Mouse (Mus musculus) mesoderm, embryonic 11.5 days (tissue): ENCODE results near the gene Dolpp1.

Source experiments
- DNase-seq: peaks from one replicate; pipeline ENCODE4 v3.0.0-alpha.2; 2012; ENCODE audit warnings: low read depth, low spot score

Dolpp1 gene

DNA sequence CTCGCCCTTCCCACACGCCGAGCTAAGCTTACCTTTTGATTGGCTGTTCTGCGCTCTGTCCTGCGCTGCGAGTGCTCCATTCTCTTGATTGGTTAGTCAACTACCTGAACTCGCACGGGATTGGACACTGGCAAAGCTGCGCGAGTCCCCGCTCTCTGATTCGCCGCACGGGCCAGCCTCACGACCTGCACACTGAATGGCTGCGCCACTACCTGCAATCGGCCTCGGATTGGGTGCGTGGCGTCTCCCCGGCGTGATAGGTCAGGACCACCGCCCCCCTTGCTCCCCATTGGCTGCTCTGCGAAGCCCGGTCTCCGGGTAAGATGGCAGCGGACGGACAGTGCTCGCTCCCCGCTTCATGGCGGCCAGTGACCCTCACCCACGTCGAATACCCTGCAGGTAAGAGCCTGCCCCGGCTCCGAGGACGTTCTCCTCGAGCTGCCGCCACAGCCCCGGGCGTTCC, at the start of gene Dolpp1:
Gene Dolpp1 (plus strand): TSS at position 141 of the 463 bp plus-strand sequence.
- peak; percentile 99 for DNase-seq

DNA sequence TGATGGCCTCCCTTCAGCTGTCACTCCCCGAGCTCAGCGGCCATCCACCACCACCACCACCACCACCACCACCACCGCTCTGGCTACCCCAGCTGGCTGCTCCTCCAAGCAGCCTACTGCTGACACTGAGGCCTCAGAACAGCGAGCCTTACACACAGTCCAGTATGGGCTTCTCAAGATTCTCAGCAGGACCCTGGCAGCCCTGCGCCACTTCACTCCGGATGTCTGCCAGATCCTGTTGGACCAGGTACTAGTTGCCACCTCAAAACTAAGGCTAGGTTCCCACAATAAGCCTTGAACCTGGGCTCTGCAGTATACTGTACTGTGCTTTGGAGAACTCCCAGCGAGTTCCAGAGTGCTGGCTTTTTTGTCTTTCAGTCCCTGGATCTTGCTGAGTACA, 49.5 kb upstream of the Dolpp1 start:
- no peak for DNase-seq

DNA sequence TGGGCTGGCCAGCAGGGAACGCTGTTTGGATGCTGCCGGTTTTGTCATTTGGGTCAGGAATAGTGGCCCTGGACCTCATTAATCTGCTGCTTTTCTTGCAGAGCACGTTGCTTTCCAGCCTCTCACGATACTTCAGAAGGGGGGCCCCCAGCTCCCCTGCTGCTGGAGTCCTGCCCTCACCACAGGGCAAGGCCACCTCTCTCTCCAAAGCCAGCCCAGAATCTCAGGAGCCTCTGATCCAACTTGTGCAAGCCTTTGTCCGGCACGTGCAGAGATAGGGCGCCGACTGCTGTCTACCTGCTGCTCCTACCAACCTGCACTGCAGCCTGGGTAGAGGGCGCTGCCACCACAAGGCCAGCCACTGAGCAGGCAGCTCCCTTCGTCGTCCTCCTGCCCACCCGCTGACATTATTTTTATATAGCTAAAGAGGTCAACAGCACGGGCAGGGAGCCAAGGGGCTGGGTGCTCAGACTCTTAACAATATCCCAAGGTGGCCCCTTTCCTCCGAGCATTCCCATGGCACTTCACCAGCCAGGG, 48.4 kb upstream of the Dolpp1 start:
- no peak for DNase-seq

DNA sequence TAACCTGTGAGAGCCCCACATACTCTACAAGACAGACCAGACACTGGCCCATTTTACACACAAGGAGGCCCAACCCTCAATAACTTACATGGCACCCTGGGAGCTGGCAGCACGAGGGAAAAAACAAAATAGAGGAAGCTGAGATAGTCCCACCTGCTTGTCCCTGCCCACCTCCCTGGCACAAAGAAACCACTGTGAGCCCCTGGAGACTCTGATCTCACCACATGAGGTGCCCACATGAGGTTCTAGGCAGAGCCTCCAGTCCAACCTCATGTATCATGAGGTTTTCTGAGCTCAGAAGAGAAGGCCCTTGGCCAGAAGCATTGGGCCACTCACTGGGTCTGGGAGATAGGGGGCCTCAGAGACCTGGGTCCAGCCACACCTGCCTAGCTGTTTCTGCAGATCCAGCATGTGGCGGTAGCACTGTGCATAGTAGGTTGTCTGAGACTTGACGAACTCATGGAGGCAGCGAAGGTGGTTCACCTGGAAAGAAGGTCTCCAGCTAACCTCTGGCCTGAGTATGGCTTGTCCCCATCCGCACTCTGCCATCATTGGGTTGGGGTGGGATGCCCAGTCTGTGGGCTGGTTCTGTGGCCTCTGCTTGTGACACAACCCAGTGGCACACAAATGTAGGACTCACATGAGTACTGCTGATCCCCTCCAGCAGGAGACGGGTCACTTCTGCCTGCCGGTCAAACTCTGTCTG, 45.9 kb upstream of the Dolpp1 start:
- DNase-seq: no peak

DNA sequence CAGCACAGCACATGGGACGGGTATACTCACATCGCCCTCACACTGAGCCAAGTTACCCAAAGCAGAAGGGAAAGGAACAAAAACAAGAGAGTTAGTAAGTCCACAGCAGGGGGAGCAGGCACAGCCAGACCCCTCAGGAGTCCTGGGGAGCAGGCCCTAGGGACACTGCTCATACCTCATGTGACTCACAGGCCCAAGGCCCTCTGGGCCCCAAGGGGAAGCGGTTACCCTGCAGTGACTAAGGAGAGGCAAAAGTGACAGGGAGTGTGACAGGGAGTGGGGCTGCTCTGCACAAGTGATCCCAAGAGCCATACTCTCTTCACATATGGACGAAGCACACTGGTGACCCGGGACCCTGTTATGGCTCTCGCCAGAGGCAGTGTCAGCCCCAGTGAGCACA, 42.9 kb upstream of the Dolpp1 start:
- DNase-seq: no peak

DNA sequence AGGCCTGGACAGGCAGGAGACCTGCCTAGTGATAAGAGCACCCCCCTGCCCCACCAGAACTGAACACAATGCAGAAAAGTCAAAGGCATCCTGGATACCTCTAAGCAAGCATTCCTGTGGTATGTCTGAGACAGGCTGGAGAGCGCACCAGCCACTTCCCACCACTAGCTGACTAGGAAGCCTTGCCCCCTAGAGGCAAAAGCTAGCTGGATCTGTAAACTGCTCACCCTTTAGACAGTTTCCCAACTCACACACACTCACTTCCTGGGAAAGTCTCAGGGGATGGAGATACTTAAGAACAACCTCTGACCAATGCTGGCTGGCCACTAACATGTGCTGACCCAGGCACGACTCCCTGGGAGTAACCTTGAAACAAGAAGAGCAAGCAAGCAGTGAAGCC, 40.9 kb upstream of the Dolpp1 start:
- no peak for DNase-seq

DNA sequence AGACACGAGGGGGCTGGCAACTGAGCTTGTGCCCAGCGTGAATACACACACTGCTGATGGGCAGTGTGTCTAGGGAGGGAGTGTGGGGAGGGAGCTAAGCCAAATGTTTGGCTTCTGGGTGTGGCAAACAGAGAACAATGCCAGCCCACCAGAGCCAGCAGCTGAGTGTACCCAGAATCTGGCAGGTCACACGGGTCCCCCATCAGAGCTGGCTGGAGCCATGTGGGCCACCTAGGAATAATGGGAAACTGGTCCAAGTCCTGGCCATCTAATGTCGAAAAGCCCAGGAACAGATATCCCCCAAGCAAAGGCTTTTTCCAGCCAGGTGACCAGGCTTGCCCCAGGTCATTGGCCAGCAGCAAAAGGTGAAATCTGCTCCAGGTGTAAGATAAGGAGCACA, 36.2 kb upstream of the Dolpp1 start:
- no peak for DNase-seq

DNA sequence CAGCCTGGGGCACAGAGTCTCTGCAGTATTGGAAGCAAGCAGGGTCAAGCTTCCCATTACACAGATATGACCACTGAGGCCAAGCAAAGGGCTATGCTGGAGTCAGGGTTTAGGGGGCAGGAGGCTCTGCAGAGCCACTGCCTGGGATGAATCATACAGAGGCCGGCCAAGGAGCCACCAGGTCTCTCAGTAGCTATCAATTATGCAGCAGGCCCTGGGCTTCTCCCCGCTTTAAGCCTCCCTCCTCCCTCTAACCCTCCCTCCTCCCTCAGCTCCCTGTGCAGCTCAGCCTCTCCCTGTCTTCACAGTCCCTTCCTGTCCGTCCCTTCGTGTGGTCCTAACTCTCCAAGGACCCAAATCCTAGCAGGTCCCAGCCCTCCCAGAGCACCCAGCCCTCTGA, 35.8 kb upstream of the Dolpp1 start:
- DNase-seq: no peak

DNA sequence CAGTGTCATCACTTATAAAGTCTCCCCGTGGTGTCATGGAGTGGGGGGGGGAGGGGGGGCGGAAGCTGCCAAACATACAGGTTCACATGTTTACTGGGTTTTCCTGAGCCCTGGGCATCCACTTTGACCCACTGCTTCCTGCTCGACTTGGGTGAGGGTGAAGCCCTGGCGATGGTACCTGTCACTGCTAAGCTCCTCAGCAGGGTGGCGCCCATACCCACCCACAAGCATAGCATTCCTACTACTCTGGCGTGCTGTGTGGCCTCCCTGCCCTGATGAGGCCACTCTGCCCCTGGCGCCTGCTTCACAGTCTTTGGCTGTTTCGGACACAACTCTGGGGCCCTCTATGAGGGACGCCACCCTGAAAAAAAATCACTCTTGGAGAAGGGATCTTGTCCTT, 35.1 kb upstream of the Dolpp1 start:
- no peak for DNase-seq

DNA sequence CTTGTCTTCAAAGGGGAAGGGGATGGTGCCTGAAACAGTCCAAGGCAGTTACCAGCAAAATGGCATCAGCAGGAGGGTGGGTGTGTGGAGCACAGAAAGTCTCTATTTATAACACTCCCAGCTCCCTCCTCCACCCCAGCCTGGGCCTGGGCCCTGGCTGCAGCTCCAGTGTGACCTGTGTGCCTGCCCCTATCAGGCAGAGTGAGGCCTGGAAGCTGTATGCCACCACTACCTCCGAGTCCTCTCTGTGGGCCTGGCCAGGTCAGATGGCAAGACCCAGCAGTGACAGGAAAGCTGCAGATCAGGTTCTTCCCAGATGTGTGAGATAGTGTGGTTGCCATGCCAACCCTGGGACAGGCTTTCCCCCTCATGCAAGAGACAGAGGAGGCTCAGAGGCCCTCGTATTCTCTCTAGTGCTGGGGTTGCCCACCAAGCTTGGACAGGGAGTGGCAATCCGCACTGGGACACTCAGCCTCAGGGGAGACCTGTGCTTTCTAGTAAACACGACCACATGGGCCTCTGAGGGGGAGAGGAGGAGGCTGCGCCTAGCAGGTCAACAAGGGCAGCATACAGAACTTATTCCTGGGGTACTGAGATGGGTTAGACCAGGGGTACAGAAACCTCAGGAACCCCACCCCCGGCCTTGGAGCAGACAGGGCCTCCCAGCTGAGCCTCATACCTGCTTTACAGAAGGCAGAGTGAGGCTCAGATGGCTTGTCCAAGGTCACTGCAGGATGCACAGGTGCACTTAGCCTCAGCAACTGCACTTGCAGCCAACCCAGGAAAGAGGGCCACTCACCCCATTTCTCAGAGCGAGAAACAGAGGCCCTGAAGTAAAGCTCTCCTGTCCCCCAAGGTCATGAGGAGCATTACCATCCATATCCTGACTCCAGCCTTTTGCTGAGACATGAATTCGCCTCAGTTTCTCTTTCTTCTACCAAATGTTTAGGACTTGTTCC, 34.2 kb upstream of the Dolpp1 start:
- peak; percentile 28 for DNase-seq

DNA sequence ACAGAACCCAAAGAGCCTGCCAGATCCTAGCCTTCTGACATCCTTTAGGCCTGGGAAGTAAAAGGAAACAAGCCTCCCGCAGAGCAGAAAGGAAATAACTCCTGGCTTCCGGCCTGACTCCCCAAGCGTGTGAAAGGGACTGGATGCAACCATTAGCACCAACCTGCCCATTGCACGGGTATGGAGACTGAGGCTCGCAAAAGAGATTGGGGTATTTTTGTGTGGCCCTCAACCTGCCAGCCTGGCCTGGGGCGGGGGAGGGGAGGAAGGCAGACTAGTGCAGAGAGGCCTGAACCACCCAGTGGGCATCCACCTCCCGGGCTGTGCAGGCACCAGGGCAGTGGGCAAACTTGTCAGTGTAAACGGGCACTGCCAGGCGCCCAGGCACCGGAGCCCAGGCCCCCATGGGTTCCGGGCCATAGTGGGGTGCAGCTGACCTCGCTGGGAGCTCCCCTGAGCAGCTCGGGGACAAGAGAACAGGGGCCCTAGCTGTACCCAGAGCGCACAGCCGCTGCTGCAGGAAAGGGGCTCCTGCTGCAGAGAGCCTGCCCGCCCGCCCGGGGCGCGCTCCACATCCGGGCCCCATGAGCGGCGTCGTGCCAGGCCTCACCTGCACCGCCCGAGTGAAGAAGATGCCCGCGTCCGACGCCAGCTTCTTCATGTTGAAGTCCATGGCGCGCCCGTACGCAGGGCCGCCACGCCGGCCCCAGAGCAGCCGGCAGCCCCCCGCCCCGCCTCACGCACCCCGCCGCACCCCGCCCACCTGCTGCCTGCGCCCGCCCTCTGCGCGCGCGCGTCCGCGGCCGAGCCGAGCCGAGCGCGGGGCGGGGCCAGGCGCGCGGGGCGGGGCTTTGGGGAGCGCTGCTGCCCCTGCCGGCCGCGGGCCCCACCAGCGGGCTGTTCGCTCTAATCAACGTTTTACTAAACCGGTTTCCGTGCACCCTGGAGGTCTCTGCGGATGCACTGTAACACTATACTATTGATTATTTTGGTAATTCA, 33.2 kb upstream of the Dolpp1 start, which contains the start of gene Sh3glb2:
Gene Sh3glb2 (minus strand): TSS at position 805 of the 999 bp plus-strand sequence.
- peak; percentile 80 for DNase-seq

DNA sequence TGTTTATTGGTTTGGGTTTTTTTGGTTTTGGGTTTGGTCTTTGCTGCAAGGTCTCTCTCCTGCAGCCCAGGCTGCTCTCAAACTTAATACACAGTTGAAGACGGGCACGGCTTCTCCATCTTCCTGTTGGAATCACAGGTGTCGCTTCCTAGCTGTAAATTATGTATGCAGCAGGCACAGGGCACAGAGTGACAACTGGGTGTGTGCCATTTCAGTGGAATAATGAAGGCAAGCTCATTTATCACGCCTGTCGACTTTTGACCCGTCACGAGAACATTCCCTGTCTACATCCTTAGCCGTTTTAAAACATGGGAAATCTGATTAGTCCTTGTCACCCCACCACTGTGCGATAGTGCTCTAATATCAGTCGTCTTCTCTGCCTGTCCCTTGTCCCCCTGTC, 31.4 kb upstream of the Dolpp1 start:
- DNase-seq: no peak

DNA sequence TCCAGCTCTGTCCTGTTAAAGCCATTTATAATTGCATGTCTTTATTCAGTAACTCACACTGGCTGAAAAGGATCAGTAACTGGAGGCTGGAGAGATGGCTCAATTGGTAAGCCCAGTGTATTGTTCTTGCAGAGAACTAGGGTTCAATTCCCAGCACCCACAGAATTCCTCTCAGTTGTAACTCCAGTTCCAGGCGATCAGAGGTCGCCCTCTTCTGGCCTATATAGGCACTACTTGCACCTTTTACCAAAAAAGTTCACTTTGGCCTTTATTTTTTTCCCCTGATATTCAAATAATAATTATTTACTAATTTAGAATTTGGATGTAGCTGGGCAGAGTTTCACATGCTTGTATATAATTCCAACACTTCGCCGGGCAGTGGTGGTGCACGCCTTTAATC, 29.2 kb upstream of the Dolpp1 start:
- DNase-seq: no peak

DNA sequence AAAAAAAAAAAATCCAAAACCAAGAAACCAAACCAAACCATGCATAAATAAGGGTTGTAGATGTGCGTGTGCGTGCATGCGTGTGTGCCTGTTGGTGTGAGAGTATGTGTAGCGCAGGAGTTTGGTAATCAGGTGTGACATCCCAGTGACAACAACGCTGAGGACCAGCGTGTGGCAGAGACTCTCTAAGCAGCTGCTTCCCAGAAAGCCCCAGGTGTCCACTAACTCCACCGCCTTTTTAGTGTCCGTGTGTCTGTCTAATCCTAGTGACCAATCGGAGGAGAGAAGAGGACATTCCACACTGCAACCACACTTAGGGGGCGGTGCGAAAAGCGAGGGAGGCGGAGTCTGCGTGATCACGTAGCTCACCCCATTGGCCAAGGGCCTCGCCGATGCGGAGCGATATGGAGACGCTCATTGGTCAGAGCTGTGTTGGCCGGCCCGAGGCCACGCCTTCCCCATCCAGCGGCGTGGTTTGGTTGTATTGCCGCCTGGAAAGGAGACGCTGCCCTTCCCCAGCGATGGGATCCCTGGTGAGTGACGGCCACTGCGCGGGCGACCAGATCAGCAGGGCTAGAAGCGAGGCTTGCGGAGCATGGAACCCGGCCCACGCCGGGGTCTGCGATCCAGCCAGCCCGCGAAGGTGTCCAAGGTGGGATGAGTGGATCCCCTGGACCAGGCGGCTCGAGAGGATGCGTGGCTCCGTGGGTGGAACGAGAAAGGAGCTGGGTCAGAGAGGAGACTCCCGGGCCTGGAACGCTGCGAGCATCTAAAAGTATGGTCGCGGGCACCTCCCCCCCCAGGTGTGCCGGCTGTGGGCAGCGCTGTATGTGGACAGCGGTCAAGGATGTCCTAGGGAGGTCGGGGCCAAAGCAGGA, 28.0 kb upstream of the Dolpp1 start, which contains the start of gene Miga2:
Gene Miga2 (plus strand): TSS at position 461 of the 878 bp plus-strand sequence.
- peak; percentile 100 for DNase-seq

DNA sequence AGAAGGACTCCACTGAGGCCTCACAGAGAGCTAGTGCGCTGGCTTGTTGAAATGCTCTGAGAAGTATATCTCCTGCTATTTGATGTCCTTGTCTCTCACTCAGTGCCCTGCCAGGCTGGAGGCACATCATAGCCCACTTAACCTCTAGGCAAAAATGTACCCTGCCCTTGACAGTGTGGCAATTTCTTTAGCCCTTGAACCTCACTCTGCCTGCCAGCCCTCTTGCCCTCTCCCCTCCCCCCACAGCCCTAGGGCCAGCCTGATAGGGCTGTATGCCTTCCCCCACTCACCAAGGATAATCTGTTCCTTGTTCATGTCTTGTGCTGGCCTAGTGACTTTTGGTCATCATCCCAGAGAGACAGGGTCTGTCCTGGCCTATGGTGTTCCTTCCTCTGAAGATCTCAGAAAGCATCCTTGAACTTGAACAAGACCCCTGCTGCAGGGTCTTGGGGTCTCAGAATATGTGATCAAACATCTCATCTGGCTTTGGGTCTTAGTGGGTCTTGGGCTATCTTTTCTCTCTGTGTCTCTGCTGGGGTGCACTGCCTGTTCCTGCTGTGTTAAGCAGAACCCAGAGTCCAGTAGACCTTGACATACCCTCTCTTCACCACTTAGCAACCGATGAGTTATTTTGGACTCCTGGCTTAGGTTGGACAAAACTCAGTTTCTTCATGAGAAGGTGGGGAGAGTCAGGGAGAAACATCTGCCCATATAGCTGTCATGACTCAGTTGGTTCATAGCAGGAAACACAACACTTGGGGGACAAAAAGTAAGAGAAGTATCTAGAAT, 26.6 kb upstream of the Dolpp1 start:
- no peak for DNase-seq

DNA sequence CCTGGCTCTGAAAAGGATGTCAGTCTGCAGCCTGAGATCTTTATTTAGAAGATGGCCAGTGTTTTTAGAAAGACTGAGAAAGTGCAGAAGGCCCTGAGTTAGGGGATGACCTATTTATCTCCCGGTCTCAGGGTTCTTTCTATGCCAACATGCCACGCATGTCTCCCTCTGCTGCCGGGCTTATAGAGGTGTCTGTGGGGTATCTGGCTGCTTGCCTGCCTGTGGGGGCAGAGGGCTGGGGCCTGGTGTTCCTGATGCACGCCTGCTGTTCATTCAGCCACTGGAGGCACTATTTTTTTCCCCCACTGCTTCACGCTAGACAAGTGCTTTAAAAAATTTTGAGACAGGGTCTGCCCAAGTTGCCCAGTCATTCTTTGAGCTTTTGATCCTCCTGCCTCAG, 25.9 kb upstream of the Dolpp1 start:
- no peak for DNase-seq

DNA sequence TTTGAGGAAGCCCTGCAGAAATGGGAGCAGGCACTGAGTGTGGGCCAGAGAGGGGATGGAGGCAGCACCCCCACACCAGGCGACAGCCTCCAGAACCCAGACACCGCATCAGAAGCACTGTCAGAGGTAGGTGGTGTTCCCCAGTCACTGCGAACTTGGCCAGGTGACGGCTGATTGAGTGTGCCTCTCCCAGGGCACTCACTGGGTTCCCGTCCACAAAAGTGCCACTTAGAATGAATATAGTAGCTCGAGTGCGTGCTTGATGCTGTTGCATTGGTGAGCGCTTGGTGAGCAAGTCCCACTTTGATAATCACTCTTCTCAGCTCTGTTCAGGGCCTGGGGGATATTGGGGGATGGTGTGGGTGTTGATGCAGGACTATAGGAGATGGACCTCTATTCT, 20.5 kb upstream of the Dolpp1 start:
- no peak for DNase-seq

DNA sequence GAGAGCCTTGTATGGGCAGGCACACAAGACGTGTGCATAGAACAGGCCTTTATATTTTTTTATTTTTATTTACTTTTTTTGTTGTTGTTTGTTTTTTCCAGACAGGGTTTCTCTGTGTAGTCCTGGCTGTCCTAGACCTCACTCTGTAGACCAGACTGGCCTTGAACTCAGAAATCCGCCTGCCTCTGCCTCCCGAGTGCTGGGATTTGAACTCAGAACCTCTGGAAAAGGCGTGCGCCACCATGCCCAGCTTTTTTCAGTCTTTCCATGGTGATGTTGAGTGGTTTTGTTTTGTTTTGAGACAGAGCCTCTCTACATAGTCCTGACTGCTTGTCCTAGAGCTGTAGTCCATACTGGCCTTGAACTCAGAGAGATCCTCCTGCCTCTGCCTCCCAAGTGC, 19.3 kb upstream of the Dolpp1 start:
- no peak for DNase-seq

DNA sequence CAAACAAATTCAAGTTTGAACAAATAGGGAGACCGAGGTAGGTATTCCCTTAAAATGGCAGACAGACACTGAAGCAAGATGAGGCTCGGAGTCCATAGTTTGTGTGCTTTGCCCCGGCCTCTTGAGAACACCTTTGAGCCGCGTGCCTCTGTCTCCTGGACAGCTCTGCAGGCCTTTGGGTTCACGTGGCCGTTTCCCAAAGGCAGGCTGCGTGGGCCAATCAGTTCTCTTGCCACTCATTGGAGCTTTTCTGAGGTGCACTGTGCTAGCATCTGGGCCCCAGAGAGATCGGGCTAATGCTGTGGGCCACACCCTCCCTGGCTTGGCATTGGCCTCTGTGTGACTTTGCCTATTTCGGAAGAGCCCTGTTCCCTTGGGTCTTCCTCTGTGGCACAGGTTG, 16.2 kb upstream of the Dolpp1 start:
- no peak for DNase-seq
